Mouse (Mus musculus) embryo, embryonic 11 days (tissue): ENCODE data around the gene Ckap5.
"Not testable (repeated sequence)": the region's sequence is repeated elsewhere in the genome, so short reads cannot be mapped to it uniquely, and the experiment has no call there.

ENCODE experiments used
- DNase-seq: peaks from one replicate; pipeline ENCODE4 v3.0.0-alpha.2; 2015

Ckap5 gene

GRCm38 (mm10) chr2:91526294-91527146 is at the start of gene Ckap5:
TSS of gene Ckap5 (plus strand) at chr2:91526762.
- peak; percentile 97 for DNase-seq

DNA sequence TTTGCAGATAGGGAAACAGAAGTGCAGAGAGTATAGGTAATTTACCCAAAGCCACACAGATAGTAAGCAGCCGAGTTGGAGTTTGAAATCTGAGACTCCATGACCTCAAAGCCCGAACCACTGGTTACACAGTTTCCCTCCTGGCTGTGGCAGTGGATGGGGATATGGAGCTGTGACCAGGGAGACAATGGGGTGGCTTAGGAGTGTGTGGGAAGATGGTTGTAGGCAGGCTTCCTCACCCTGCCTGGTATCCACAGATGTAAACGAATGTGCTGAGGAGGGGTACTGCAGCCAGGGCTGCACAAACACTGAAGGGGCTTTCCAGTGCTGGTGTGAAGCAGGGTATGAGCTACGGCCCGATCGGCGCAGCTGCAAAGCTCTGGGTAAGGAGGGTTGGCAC is 49.7 kb upstream of the Ckap5 start:
- DNase-seq, result no peak

- no peak for DNase-seq
Observed at GRCm38 (mm10) chr2:91480399-91480801, 46.2 kb upstream of the Ckap5 start.

- DNase-seq, result peak; percentile 83
Observed at GRCm38 (mm10) chr2:91480805-91481514, 45.6 kb upstream of the Ckap5 start.

DNA sequence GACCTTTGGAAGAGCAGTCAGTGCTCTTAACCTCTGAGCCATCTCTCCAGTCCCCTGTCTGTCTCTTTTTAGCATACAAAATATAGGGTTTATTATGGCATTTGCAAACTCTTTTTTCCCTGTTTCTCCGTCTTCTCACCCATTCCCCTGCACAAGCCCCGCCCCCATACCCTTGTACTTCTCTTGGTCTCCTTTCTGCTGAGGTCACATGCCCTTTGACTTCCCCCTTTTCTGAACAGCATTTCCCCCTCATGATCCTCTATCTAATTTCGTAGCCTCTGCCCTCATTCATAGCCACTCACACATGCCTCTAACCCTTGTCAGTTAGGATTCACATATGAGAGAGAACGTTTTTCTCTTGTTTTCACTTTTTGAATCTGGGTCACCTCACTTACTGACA is 41.9 kb upstream of the Ckap5 start:
- no peak for DNase-seq

- DNase-seq, result no peak
Observed at GRCm38 (mm10) chr2:91485256-91485655, 41.3 kb upstream of the Ckap5 start.

DNA sequence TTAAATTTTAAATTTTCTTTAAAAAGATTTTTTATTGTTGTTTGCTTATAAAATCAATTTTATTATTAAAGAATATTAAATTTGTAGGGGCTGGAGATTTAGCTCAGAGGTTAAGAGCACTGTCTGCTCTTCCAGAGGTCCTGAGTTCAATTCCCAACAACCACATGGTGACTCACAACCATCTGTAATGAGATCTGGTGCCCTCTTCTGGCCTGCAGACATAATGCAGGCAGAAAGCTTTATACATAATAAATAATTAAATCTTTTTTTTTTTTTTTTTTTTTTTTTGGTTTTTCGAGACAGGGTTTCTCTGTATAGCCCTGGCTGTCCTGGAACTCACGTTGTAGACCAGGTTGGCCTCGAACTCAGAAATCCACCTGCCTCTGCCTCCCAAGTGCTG is 39.3 kb upstream of the Ckap5 start:
- not testable (repeated sequence) for DNase-seq

DNA sequence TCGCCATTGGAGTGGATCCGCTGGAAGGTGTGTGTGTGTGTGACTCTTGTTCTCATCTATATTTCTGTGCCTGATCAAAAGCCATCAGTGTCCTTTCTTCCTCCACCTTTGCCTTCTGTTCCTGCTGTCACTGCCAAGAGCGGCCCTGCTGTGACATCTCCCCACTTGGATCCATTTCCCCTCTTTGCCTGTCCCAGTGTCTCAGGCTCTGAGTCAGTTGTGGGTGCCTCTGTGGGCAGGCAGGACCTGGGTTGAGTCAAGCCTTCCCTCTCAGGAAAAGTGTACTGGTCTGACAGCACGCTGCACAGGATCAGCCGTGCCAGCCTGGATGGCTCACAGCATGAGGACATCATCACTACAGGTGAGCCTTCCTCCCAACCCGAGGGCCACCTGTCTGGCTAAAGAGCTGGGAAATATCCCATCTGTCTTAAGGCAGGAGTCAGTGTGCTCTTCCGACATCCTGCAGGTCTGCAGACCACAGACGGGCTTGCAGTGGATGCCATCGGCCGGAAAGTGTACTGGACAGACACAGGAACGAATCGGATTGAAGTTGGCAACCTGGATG is 34.4 kb upstream of the Ckap5 start:
- DNase-seq, result no peak

GRCm38 (mm10) chr2:91493981-91494380 is 32.6 kb upstream of the Ckap5 start:
- DNase-seq, result no peak

DNA sequence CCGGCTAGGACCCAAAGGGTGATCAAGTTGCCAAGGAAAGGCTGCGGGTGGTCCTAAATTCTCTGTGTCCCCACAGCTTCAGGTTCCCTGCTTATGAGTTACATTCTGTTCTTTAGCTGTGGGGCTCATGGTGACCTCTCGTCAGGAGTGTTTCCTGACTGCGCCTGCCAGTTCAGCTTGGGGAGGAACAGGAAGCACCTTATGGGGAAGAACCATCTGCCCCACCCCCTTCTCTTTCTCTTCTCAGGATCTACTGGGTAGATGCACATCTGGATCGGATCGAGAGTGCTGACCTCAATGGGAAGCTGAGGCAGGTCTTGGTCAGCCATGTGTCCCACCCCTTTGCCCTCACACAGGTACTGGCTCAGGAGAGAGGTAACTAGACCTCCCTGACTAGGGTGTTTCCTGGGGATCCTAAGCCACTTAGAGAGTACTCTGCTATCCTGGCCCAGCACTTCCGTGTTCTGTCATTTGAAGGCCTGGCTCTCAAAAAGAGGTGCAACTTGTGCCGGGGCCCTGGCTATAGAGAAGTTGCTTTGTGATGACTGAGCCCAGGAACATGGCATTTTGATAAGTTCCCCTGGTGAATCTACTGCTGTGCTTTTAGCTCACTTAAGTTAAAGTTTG is 28.4 kb upstream of the Ckap5 start:
- DNase-seq, result no peak

DNA sequence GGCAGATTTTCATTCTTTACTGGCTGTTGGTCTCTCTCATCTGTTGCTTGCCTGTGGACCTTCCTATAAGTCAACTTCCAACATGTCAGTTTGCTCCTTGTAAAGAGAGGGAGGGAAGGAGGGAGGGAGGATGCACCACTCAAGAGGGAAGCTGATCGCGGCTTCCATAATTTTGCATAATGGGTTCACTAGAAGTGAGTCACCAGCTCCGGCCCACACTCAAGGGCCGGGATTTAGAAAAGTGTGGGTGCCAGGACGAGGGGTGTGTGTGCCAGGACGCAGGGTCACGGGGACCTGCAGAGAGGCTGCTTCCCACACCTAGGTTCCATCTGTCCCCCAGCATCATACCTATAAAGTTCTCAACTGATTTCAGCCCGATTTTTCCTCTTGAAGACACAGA is 18.5 kb upstream of the Ckap5 start:
- no peak for DNase-seq

DNA sequence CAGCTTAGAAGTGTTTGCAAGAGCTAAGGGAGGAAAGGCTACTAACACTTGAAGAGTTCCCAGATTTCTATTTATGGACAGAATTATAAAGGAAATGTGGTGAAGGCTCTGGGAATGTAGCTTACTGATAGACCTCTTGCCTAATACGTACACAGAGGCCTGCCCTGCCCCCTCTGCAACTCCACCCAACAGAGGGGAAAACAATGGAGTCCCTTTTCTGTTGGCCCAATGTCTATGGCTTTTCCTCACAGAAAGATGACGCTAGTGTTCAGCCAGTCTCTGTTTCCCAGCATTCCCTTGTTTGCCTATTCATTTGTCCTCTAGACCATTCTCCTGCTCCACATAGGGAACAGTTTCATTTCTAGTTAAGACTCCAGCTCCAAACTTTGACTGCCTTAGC is 9.4 kb upstream of the Ckap5 start:
- peak; percentile 21 for DNase-seq

GRCm38 (mm10) chr2:91527147-91527486 is 555 bp downstream of the Ckap5 start:
- no peak for DNase-seq

DNA sequence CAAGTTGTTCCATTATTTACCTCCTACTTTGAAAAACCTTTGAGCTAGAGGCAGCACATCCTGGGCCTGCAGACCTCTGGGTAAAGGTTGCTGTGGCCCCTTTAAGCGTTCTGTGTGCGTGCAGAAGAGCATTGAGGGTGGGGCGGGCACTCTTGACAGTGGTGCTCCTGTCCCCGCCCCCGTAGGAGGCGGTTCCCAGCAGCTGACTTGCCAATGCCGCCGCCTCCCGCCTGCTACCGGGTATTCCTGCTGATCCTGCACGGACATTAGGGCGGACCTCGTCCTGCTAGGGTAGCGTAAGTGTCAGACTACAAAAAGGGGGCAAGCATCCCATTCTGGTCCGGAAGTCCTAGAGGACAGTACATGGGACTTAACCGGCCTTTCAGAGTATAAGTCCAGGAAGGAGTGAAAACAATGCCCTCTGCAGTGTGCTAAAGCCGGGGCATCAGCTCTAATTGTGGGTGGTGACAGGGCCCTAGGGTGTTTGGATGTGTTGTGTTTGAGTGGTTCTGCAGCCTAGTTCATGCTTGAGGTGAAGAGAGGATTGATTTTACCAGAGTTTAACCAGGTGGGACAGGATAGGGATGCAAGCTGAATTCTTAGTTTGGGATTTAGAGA is 11.1 kb downstream of the Ckap5 start:
- DNase-seq, result peak; percentile 89

GRCm38 (mm10) chr2:91568125-91568524 is 41.6 kb downstream of the Ckap5 start:
- no peak for DNase-seq

DNA sequence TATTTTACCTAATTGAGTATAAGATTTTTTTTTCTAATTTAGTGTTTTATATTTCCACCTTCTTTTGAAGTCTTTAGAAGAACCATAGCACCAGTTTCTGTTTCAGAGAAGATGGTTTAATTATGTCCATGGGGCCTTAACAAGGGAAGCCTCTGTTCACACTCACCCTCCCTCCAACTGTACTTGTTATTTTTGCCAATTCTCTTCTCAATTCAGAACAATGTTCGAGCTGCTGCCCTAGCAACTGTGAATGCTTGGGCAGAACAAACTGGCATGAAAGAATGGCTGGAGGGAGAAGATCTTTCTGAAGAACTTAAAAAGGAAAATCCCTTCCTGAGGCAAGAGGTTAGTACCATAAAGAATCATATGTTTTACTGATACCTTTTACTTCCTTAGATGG is 54.3 kb downstream of the Ckap5 start:
- DNase-seq, result no peak

DNA sequence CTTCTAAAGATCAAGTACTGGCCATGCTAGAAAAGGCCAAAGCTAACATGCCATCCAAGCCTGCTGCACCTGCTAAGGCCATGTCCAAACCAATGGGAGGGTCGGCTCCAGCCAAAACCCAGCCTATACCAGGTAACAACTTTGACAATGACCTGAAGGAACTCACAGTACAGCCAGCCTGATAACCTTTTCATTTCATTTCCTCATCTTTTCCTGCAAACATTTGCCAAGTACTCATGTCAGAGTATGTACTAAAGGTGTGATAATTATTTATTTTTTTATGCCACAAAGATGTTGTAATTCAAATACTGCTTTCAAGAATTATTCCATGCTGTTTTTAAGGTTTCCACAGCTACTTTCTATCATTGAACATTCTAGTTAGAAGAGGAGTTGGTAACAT is 59.7 kb downstream of the Ckap5 start:
- DNase-seq, result no peak

DNA sequence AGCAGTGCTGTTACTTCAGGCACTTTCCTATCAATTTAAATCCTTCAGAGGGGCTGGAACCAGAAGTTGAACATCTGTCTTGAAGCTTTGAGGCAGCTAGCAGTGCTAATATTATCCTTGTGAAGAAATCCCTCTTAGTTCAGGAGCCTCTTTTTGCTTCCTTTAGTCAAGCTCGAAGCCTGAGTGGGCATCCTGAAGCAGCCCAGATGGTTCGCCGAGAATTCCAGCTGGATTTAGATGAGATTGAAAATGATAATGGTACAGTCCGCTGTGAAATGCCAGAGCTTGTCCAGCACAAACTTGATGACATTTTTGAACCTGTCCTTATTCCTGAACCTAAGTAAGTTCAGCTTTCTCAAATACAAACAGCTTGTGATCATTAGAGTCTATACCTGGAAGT is 73.9 kb downstream of the Ckap5 start:
- DNase-seq, result no peak

GRCm38 (mm10) chr2:91602389-91602788 is 75.8 kb downstream of the Ckap5 start:
- DNase-seq, result no peak

- DNase-seq, result not testable (repeated sequence)
Observed at GRCm38 (mm10) chr2:91609370-91609769, 82.8 kb downstream of the Ckap5 start.

- no peak for DNase-seq
Observed at GRCm38 (mm10) chr2:91622356-91622755, 95.8 kb downstream of the Ckap5 start.

GRCm38 (mm10) chr2:91623366-91623765 is 96.8 kb downstream of the Ckap5 start:
- not testable (repeated sequence) for DNase-seq

DNA sequence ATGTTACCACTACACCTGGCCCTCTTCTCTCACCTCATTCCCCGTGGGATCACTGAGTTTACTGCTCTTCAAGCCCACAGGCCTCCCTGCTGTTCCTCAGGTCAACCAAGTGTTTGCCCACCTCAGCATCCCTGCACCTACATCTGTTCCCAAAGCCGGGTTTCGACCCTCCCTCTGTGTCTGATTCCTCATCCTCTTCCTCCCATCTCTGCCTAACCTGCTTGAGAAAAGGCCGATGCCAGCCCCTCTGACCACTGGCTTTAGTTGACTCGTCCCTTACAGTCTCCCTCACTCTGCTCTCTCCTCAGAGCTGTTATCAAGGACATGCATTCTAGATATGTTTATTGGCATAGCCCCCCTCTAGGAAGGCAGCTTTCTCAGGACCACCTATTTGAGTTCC is 100.9 kb downstream of the Ckap5 start:
- DNase-seq, result no peak
